Mouse (Mus musculus): ENCODE results near the gene Hexa.

Hexa gene

DNA sequence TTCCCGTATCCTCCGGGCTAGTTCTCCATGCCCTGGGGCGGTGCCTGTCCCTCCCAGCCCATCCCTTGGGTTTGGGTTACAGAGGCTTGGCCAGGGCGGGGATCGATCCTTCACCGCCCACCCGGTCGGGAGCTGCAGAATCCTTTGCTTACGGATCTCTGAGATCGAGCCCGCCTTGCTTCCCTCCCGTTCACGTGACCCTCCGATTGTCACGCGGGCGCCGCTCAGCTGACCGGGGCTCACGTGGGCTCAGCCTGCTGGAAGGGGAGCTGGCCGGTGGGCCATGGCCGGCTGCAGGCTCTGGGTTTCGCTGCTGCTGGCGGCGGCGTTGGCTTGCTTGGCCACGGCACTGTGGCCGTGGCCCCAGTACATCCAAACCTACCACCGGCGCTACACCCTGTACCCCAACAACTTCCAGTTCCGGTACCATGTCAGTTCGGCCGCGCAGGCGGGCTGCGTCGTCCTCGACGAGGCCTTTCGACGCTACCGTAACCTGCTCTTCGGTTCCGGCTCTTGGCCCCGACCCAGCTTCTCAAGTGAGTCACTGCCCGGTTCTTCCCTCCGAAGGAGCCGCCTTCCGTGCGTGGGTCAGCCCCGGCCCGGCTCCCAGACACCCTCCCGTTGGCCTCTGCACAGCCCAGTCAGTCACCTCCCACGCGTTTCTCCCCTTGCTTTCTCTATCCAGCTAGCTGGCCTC, at the start of gene Hexa, which contains the start of gene Tmem202:
Gene Hexa, plus strand, starts transcription at position 100 of the 697 bp plus-strand sequence.
Gene Tmem202, minus strand, starts transcription at position 407 of the 697 bp plus-strand sequence.
- DNase-seq (ENCODE audit: low spot score) = peak; percentile 85

DNA sequence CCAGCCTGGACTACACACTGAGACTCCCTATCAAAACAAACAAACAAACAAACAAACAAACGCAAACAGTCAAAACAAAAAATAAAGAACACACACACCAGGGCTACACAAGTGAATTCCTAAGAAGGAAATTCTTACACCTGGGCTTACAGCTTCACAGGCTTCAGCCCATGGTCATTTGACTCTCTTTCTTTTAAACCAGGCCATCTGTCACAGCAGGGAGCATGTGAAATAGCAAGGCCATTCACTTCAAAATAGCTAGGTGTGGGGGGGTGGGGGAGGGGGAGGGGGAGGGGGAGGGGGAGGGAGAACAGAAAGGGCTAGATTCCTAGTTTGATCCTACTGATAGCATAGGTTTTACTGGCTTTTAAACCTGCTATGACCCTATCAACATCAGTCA, 31.2 kb upstream of the Hexa start:
- DNase-seq (ENCODE audit: low spot score) = no peak

DNA sequence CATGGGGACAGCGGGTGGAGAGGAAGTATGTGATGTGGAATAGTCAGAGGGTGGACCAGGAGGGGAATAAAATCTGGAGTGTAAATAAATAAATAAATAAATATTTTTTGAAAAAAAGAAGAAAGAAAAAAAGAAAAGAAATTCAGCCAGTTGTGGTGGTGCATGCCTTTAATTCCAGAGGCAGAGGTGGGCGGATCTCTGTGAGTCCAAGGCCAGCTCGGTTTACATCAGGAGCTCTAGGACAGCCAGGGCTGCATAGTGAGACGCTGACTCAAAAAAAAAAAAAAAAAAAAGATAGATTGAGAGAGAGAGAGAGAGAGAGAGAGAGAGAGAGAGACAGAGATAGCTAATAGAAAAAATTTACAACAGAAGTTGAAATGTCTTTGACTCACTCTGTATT, 27.0 kb upstream of the Hexa start:
- no peak for DNase-seq (ENCODE audit: low spot score)

DNA sequence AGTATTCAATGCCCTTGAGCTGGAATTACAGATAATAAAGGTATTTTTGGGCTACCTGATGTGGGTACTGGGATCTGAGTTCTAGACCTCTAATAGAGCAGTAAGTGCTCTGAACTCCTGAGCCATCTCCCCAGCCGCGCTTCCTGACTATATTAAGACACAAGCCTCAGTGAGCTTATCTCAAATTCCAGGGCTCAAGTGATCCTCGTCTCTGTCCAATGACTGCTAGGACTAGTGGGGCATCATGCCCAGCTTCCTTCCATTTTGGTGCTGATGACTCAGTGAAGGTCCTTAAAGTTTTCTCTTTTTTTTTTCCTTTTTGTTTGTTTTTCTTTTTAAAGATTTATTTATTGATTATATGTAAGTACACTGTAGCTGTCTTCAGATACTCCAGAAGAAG, 24.3 kb upstream of the Hexa start:
- DNase-seq (ENCODE audit: low spot score) = no peak

DNA sequence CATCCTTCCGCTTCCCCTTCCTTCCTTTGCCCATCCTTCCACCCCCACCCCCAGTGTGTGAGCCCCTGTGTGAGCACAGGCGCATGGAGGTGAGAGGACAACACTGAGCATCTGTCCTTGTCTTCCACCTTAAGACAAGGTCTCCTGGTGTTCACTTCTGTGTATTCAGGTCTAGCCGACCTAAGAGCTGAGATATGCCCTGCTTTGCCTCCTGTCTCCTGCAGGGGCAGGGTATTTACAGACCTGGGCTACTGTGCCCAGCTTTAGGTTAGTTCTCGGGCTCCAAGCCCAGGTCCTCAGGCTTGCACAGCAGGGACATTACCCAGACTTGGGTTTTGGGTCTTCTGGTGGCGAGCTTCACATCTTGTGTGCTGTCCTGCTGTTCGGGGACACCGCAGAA, 22.2 kb upstream of the Hexa start:
- no peak for DNase-seq (ENCODE audit: low spot score)

DNA sequence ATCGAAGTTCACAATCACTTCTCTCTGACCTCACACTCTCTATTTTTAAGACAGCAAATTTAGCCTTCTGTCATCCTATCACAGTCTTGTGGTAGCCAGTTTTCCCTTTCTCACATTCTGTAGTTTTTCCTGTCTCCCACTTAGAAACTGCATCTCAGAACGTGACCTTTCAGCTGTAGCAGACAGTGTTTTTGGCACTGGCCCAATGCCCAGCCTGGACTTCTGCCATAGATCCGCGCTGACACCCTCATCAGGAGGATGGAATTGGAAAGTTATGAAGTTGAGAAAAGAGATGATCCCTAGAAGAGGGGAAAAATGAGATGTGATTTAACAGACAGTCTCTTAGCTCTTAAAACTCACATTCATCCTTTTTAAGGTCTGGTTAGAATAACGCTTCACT, 20.4 kb upstream of the Hexa start:
- DNase-seq (ENCODE audit: low spot score) = no peak

DNA sequence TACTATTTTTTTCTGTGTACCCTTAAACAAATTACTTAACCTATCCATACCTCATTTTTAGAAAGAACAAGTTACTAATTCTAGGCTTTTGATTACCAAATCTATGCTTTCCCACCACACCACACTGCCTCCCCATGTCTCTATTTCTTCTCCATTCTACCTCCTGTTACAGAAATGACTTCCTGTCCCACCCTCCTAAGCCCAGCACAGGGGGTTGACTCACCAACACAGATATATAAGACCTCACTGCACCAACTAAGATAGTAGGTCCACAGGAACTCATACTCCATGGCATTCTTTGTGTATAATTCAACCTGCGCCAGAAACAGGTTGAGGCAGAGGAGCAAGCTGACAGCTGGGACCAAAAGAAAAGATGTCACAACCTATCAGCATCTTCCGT, 19.9 kb upstream of the Hexa start:
- DNase-seq (ENCODE audit: low spot score) = no peak

DNA sequence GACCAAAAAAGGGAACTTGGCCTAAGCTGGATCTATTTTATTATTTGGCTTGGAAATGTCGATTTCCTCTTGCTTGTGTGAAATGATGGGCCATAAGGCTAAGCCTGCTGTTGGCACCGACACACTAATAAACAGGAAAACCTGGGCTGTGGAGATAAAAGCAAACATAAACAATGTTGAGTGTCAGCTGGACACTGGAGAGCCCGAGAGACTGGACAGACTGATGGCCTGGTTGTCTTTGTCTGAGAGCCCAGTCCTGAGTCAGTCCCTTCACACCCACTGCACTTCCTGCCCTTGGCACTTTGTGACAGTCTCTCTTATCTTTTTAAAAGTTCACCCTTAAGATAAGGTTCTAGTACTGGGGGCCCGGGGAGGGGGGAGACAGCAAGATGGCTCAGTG, 16.4 kb upstream of the Hexa start:
- DNase-seq (ENCODE audit: low spot score) = no peak

DNA sequence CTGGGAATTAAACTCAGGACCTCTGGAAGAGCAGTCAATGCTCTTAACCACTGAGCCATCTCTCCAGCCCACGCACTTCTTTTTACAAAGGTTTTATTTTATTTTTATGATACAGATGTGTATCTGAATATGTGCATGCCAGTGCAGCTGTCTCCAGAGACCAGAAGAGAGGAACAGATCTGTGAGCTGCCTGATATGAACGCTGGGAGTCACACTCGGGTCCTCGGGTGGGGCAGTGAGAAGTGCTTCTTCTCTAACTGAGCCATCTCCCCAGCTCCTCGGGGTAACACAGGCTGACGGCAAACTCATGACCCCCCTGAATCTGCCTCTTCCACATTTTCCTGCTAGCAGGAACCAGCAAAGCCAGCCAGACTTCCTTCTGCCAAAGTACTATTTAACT, 12.6 kb upstream of the Hexa start:
- no peak for DNase-seq (ENCODE audit: low spot score)

DNA sequence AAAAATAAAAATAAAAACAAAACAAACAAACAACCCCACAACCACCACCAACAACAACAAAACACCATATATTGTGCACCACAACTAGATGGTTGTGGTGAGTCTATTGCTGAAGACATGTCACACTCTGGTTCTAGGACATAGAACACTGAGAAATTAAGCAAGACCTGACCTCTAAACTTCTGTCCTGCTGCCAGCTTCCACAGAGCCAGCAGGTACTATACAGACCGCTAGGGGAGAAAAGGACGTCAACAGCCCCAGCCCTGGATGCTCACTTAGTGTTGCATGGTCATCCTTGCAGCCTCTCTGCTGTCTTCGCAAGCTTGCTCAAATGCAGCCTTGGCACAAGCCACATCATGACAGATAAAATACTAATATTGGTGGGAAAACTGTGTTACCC, 11.8 kb upstream of the Hexa start:
- DNase-seq (ENCODE audit: low spot score) = no peak

DNA sequence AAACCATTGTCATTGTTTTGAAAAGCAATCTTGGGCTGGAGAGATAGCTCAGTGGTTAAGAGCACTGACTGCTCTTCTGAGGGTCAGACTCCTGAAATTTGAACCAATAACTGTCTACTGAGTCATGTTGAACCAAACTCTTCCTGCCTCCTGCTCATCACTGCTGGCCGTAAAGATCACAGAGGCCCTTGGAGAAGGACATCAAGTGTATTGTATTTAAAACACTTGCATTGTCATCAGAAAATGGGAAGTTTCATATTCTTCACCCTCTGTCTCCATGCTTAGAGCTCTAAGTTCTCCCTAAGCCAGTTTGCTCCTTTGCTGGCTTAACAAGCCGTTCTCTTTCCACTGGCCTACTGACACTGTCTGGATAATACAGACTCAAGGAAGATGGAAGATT, 11.1 kb upstream of the Hexa start:
- no peak for DNase-seq (ENCODE audit: low spot score)

DNA sequence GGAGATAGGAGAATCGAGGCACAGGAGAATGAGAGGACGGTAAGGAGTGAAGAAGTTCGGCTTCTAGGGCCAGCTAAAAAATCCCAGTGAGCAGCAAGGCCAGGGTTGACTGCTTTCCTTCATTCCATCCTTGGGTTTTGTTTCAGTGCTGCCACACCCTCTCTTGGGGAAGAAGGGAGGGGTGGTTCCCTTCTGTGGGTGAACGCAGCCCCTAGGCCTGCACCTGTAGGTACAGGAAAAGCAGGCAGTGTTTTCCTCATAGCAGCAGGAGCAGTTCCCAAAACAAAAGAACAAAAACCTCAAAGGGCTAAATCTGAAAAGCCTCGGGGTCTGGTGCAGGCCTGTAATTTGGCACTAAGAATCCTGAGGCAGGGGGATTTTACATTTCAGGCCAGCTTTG, 7.7 kb upstream of the Hexa start:
- DNase-seq (ENCODE audit: low spot score) = no peak

DNA sequence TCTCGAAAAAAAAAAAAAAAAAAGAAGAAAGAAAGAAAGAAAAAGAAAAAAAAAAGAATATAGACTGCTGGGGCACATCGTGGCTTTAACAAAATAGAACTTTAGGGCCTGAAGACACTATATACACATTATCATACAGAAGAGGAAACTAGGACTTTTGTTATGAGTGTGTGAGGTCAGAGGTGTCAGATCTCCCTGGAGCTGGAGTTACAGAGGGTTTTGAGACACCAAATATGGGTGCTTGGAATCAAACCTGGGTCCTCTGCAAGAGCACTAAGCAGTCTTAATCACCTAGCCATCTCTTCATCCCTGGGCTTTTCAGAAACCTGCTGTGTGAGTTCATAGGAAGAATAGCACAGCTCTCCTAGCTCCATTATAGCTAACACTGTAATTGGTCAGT, 5.9 kb upstream of the Hexa start:
- no peak for DNase-seq (ENCODE audit: low spot score)

DNA sequence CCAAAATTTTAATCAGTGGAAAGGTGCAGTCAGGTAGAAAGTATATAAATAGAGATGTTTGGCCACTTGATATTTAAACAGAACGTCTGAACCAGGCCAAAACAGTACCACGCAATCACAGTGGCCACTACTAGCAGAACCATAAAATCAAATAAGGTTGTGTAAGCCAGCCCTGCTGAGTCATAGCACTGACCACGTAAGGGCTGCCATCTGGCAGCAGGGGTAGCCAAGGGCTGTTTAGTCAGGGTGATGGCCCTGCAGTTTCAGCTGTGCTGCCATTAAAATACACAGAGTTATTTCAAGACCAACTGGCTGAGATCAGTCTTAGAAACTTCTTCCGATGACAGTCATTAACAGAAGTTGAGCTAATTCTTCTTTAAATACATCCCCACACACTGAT, 5.5 kb upstream of the Hexa start:
- no peak for DNase-seq (ENCODE audit: low spot score)

DNA sequence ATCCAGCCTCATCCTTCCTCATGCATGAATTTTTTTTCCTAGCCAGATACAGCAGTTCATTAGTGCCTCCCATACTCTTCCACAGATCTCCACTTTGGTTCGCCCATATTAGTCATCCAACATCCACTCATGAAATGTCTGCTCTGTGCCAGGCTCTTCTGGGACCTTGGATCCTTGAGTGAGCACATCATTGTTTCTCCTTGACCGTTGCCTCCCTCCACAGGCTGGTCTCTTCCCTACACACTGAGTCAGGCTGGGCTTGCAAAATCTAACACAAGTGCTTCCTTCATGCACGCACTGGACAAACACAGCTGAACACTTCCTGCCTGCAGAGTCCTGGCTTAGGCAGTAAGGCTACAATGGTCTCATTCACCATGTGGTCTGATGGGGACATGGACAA, 1.7 kb upstream of the Hexa start:
- DNase-seq (ENCODE audit: low spot score) = no peak

DNA sequence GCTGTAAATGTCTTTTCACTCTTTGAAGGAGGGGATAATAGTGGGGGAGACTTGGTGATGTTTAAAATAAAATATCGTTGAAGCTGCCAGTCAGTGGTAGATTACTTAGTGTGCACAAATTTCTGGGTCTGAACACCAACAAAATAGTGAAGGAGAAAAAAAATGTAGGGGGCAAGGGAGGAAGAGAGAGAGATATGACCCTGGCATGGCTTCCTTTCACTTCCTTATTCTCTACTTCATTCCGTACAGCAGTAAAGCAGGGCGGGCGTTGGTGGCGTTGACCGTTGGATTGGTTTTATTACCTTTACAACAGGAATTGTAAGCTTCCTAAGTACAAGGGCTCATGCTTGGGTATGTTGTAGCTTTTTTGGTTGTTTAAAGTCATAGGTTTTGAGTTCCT, 2.3 kb downstream of the Hexa start:
- DNase-seq (ENCODE audit: low spot score) = no peak

DNA sequence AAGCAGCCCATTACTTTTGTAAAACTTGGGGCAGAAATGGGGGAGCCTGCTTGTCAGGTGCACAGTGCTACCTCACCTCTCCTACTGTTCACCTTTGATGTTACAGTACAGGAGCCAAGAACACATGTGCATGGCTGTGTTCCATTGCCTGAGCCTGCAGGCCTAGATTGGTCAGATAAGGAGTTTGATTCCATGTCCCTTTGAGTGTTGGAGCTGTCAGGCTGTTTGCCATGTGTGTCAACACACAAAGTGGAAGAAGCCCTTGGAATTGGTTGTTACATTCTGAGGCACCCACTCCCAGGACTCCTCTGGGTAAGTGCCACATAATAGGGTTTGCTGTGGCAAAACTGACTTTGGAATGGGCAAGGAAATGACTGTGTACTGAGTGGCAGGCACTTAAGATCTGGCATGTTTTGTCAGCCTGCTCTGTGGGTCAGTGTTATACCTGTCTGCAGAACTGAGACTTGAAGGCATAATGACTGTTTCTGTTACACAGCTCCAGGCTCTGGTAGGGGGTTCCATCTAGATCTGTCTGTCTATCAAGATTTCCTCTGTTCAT, 3.5 kb downstream of the Hexa start:
- DNase-seq (ENCODE audit: low spot score) = no peak

DNA sequence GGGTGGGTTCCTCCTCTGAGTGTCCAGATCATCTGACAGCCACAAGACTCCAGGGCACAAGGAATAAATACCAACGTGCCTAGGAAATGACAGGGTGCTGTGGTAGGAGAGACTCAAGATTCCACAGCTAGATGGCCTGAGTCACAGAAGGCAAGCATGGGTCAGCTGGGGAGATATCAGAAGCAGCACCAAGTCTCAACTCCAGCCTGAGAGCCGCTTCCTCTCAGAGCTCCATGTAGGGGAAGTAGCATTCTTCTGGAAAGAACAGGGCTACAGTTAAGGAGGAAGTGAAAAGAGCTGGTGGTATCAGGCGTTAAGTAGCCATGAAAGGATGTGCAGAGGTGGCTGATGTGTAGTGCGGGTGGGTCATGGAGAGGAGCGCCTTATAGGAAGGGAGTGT, 5.4 kb downstream of the Hexa start:
- DNase-seq (ENCODE audit: low spot score) = no peak

DNA sequence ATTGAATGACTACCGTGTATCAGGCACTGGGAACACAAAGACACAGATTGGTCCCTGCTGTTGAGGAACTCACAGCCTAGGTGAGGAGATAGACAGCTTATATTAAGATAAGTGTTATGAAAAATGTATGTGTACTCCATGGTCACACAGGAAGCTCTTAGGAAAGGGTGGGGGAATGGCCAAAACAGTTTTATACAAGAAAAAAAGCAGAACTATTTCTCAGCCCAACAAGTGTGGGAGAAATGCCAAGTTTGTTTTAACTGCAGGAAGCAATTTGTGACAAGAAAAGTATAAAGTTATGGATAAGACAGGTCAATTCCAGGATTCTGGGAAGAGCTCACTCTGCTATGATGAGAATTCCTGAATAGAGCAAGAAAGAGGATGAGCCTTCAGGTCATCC, 8.5 kb downstream of the Hexa start:
- DNase-seq (ENCODE audit: low spot score) = no peak

DNA sequence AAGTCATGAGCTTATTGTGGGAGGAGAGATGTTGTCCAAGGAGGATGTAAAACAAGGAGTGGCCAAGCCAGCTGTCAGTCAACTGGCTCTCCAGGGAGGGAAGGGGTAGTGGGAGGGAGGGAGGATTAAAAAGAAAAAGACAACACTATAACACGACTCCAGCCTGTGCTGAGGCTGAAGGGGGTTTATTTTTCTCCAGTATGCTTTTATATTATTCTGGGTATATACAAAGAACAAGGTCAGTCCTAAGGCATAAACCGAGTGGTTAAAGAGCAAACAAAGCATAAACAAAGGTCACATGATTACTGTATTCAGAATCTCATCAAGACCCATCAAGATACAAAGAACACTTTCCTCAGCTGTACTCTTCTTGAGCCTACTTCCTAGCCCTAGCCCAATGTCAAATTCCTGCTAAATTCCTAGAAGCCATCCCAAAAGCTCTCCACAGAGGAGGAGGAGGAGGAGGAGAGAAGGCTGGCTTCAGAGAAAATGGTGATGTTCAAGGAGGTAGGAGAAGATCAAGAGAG, 9.7 kb downstream of the Hexa start:
- DNase-seq (ENCODE audit: low spot score) = no peak

DNA sequence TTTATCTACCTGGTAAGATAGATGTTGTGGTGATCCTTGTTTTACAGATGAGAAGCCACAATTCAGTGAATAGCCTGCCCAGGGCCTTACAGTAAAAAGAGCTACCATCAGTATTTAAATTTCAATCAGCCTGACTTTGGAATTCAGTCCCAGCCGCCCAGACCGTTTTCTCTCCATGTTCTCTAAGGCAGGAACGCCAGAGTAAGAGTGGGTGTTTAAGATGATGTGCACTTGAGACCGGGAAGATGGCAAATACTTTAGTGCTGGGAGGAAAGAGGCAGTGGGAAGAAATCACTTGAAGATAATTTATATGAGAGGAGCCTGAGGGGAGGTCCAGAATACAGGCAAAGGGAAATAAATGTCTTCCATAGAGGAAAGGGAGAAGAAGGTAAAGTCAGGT, 10.7 kb downstream of the Hexa start:
- DNase-seq (ENCODE audit: low spot score) = no peak

DNA sequence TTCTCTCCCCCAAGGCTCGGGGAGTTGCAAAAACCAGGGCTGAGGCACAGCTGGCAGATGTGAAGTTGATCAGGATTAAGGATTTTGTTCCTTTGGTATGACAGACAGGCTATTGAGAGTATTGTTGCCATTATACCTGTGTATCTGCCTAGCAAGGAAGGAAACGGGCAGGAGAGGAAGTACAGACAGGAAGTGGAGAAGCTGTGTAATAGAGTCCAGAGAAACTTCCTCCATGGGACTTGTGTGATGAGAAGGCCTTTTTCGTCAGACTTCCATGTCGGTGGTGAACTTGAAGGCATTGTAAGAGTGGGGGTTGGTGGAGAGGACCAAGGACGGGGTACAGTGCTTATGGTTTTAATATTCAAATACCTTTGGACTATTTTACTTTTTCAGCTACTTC, 11.7 kb downstream of the Hexa start:
- DNase-seq (ENCODE audit: low spot score) = no peak

DNA sequence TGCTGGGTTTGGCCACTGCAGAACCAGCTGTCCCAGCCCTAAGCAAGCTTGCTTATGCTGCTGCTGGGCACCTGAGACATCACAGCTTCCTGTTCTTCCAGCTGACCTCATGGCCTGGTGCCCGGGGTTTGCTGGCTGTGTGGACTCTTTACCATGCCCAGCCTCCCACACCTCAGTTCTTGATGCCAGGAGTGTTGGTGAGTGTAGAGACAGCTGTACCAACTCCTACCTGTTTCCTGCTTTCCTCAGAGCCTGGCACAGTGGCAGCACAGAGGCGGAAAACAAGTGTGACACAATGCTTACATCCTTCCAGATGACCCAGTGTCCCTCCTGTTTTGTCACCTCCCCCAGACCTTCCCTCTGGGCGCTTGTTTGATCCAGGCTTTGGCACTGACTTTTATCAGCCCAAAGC, 12.3 kb downstream of the Hexa start:
- peak; percentile 65 for DNase-seq (ENCODE audit: low spot score)

DNA sequence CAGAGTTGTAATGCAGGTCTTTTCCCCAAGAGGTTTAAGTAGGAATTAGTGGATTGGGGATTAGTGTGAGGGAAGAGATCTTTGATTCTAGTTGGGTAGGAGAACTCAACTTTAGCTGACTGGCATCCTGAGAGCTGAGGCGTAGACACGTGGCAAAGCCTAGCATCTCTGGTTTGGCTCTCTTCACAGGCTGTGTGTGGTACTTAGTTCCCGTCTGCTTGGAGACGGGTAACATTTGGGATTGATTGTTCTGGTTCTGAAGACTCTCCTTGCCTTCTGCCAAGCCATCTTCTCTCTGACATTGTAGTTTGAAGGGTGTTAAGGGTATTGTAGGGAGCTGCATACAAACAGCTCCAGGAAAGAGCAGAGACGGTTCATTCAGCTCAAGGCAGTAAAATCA, 13.3 kb downstream of the Hexa start:
- no peak for DNase-seq (ENCODE audit: low spot score)
